ENCODE assay signal across 8 mouse cellular contexts in genomic region chr3:89090694-89091655, GRCm38 (mm10). TPM values are rescaled to one million over a fixed set of nuclear protein-coding genes. Genes with fewer than 3 reads are reported as not detected.
DNase-seq lines count a peak whose midpoint lies in the region; ATAC-seq lines count a peak whose summit lies in the region.

No protein-coding gene starts in this region.

- H3K27me3 ChIP-seq in heart, embryonic 11.5 days (ENCODE audit: control insufficient read depth, insufficient read depth, low read length): peaks cover 17% of the 10 kb centered on the region
- peaks cover 8% of the 10 kb centered on the region for H3K27me3 ChIP-seq in kidney, embryonic 16.5 days (ENCODE audit: insufficient read depth, low read length)
- H3K27me3 ChIP-seq in liver, embryonic 11.5 days (replicated peaks; ENCODE audit: control insufficient read depth, insufficient read depth, low read length): peaks cover 22% of the 10 kb centered on the region
- peaks cover 6% of the 10 kb centered on the region; the same call in 1 of the 2 replicates for H3K27me3 ChIP-seq in stomach, embryonic 15.5 days (replicated peaks)

- peaks cover 11% of the 10 kb centered on the region for H3K36me3 ChIP-seq in heart, embryonic 11.5 days (ENCODE audit: control insufficient read depth, insufficient read depth, low read length)
- H3K36me3 ChIP-seq in kidney, embryonic 16.5 days (ENCODE audit: insufficient read depth, low read length): peaks cover 15% of the 10 kb centered on the region
- H3K36me3 ChIP-seq in liver, embryonic 11.5 days (ENCODE audit: control insufficient read depth, insufficient read depth, low read length): peaks cover 7% of the 10 kb centered on the region
- peaks cover 10% of the 10 kb centered on the region; the same call in 1 of the 2 replicates for H3K36me3 ChIP-seq in stomach, embryonic 15.5 days

- no peak overlapping the region for H3K27ac ChIP-seq in heart, embryonic 11.5 days (ENCODE audit: low read depth, low read length)
- peak overlapping the region; percentile 54 for H3K27ac ChIP-seq in kidney, embryonic 16.5 days (ENCODE audit: low read length)
- peak overlapping the region; percentile 70 for H3K27ac ChIP-seq in liver, embryonic 11.5 days (ENCODE audit: low read depth, low read length)
- H3K27ac ChIP-seq in stomach, embryonic 15.5 days: peak overlapping the region; percentile 88

- 0 out of 2 replicates have a peak, but pooled peaks have one; percentile 29 for ATAC-seq in erythroblast, adult 5-6 weeks (replicated peaks; ENCODE audit: low FRiP score, poor library complexity, severe bottlenecking)
- peak; percentile 63 for ATAC-seq in heart, embryonic 11.5 days (replicated peaks; ENCODE audit: insufficient number of reproducible peaks, low FRiP score, low TSS enrichment)
- ATAC-seq in kidney, embryonic 16.5 days (ENCODE audit: low FRiP score, low TSS enrichment): peak; percentile 74
- ATAC-seq in liver, embryonic 11.5 days (replicated peaks; ENCODE audit: low FRiP score): peak; percentile 52
- ATAC-seq in stomach, embryonic 15.5 days (ENCODE audit: insufficient read depth, low FRiP score, low read depth): peak; percentile 67

- H3K9me3 ChIP-seq in heart, embryonic 11.5 days (replicated peaks; ENCODE audit: control insufficient read depth, low read length): no peaks in the 10 kb centered on the region
- H3K9me3 ChIP-seq in kidney, embryonic 16.5 days (ENCODE audit: low read length): no peaks in the 10 kb centered on the region
- H3K9me3 ChIP-seq in liver, embryonic 11.5 days (ENCODE audit: control insufficient read depth, low read length): no peaks in the 10 kb centered on the region
- H3K9me3 ChIP-seq in stomach, embryonic 15.5 days: no peaks in the 10 kb centered on the region

- peaks cover 27% of the 10 kb centered on the region for H3K4me1 ChIP-seq in heart, embryonic 11.5 days (ENCODE audit: control insufficient read depth, insufficient read depth, low read length)
- peaks cover 44% of the 10 kb centered on the region for H3K4me1 ChIP-seq in kidney, embryonic 16.5 days (ENCODE audit: insufficient read depth, low read length)
- H3K4me1 ChIP-seq in liver, embryonic 11.5 days (replicated peaks; ENCODE audit: control insufficient read depth, insufficient read depth, low read length): peaks cover 35% of the 10 kb centered on the region
- H3K4me1 ChIP-seq in stomach, embryonic 15.5 days: peaks cover 29% of the 10 kb centered on the region

- peak overlapping the region; percentile 60 for H3K4me3 ChIP-seq in heart, embryonic 11.5 days (ENCODE audit: low read depth, low read length)
- H3K4me3 ChIP-seq in kidney, embryonic 16.5 days (ENCODE audit: low read length): peak overlapping the region; percentile 67
- peak overlapping the region; percentile 73 for H3K4me3 ChIP-seq in liver, embryonic 11.5 days (ENCODE audit: low read depth, low read length)
- peak overlapping the region; percentile 63 for H3K4me3 ChIP-seq in stomach, embryonic 15.5 days (replicated peaks)

- under 1% methylated on average over 67 of the region's 74 CpGs for WGBS in heart, embryonic 11.5 days (ENCODE audit: insufficient replicate concordance)
- under 1% methylated on average over 68 of the region's 74 CpGs for WGBS in kidney, embryonic 16.5 days
- WGBS in liver, embryonic 11.5 days: under 1% methylated on average over 68 of the region's 74 CpGs
- WGBS in stomach, embryonic 15.5 days: under 1% methylated on average over 72 of the region's 74 CpGs

- H3K4me2 ChIP-seq in heart, embryonic 11.5 days: peak overlapping the region; percentile 94
- peak overlapping the region; percentile 87 for H3K4me2 ChIP-seq in kidney, embryonic 16.5 days (replicated peaks; ENCODE audit: low read depth, low read length)
- peak overlapping the region; percentile 100 for H3K4me2 ChIP-seq in liver, embryonic 11.5 days
- peak overlapping the region; percentile 100 for H3K4me2 ChIP-seq in stomach, embryonic 15.5 days

- peak; percentile 81 for DNase-seq in CD4-positive, CD25-positive, alpha-beta regulatory T cell, adult 2 months (ENCODE audit: low read depth, low spot score)
- DNase-seq in brain, adult 2 months (ENCODE audit: low read depth, low spot score): peak; percentile 90
- peak; percentile 88 for DNase-seq in liver, embryonic 11.5 days (ENCODE audit: low spot score)
- DNase-seq in natural killer cell, adult 2 months (ENCODE audit: low spot score in 2 of 2): peak; percentile 43 to 70

- peak overlapping the region; percentile 67 for H3K9ac ChIP-seq in heart, embryonic 11.5 days (ENCODE audit: low read depth, low read length)
- H3K9ac ChIP-seq in kidney, embryonic 16.5 days (replicated peaks; ENCODE audit: low read length): peak overlapping the region; percentile 67
- peak overlapping the region; percentile 65 for H3K9ac ChIP-seq in liver, embryonic 11.5 days (ENCODE audit: low read depth, low read length)
- H3K9ac ChIP-seq in stomach, embryonic 15.5 days: peak overlapping the region; percentile 55

RNA-seq across cellular contexts. Expression of gene Rusc1, which starts 2.1 kb away (rescaled TPM):
- 0.38 and 2.5 TPM in 2 replicates for total RNA-seq in erythroblast, adult 5-6 weeks (2015; ENCODE audit: low replicate concordance)
- total RNA-seq in erythroblast, adult 5-6 weeks (2017; ENCODE audit: low replicate concordance): 1.6 and 5.6 TPM in 2 replicates
- 7.9 TPM in 2 replicates for polyA plus RNA-seq in heart, embryonic 11.5 days (2014; fragmentation: Nextera tagmentation; extraction: Ambion mirVana)
- 21.3 and 22.5 TPM in 2 replicates for polyA plus RNA-seq in kidney, embryonic 16.5 days (2015; fragmentation: Nextera tagmentation; extraction: Ambion mirVana)
- 11.3 and 11.7 TPM in 2 replicates for polyA plus RNA-seq in liver, embryonic 11.5 days (2014; fragmentation: Nextera tagmentation; extraction: Ambion mirVana)
- 20.3 and 21.0 TPM in 2 replicates for polyA plus RNA-seq in stomach, embryonic 15.5 days (2015; fragmentation: Nextera tagmentation; extraction: Ambion mirVana)

RNA-seq across cellular contexts. Expression of gene Gm43738, which starts 9.9 kb away (rescaled TPM):
- total RNA-seq in erythroblast, adult 5-6 weeks (2015; ENCODE audit: low replicate concordance): not detected in 2 replicates
- not detected in 2 replicates for total RNA-seq in erythroblast, adult 5-6 weeks (2017; ENCODE audit: low replicate concordance)
- polyA plus RNA-seq in heart, embryonic 11.5 days (2014; fragmentation: Nextera tagmentation; extraction: Ambion mirVana): not detected in 2 replicates
- not detected in 2 replicates for polyA plus RNA-seq in kidney, embryonic 16.5 days (2015; fragmentation: Nextera tagmentation; extraction: Ambion mirVana)
- polyA plus RNA-seq in liver, embryonic 11.5 days (2014; fragmentation: Nextera tagmentation; extraction: Ambion mirVana): 0.14 TPM in 1 of 2 replicates, not detected in the other
- not detected in 2 replicates for polyA plus RNA-seq in stomach, embryonic 15.5 days (2015; fragmentation: Nextera tagmentation; extraction: Ambion mirVana)

RNA-seq across cellular contexts. Expression of gene Fdps, which starts 10.8 kb away (rescaled TPM):
- 17.1 and 33.6 TPM in 2 replicates for total RNA-seq in erythroblast, adult 5-6 weeks (2015; ENCODE audit: low replicate concordance)
- 30.1 and 47.8 TPM in 2 replicates for total RNA-seq in erythroblast, adult 5-6 weeks (2017; ENCODE audit: low replicate concordance)
- polyA plus RNA-seq in heart, embryonic 11.5 days (2014; fragmentation: Nextera tagmentation; extraction: Ambion mirVana): 165 and 178 TPM in 2 replicates
- 175 and 179 TPM in 2 replicates for polyA plus RNA-seq in kidney, embryonic 16.5 days (2015; fragmentation: Nextera tagmentation; extraction: Ambion mirVana)
- polyA plus RNA-seq in liver, embryonic 11.5 days (2014; fragmentation: Nextera tagmentation; extraction: Ambion mirVana): 284 and 300 TPM in 2 replicates
- 324 and 331 TPM in 2 replicates for polyA plus RNA-seq in stomach, embryonic 15.5 days (2015; fragmentation: Nextera tagmentation; extraction: Ambion mirVana)

RNA-seq across cellular contexts. Expression of gene Pklr, which starts 45.0 kb away (rescaled TPM):
- 22.5 and 23.4 TPM in 2 replicates for total RNA-seq in erythroblast, adult 5-6 weeks (2015; ENCODE audit: low replicate concordance)
- total RNA-seq in erythroblast, adult 5-6 weeks (2017; ENCODE audit: low replicate concordance): 5.6 and 5.7 TPM in 2 replicates
- 5.9 and 8.7 TPM in 2 replicates for polyA plus RNA-seq in heart, embryonic 11.5 days (2014; fragmentation: Nextera tagmentation; extraction: Ambion mirVana)
- polyA plus RNA-seq in kidney, embryonic 16.5 days (2015; fragmentation: Nextera tagmentation; extraction: Ambion mirVana): 4.7 and 5.0 TPM in 2 replicates
- 117 and 144 TPM in 2 replicates for polyA plus RNA-seq in liver, embryonic 11.5 days (2014; fragmentation: Nextera tagmentation; extraction: Ambion mirVana)
- polyA plus RNA-seq in stomach, embryonic 15.5 days (2015; fragmentation: Nextera tagmentation; extraction: Ambion mirVana): 16.4 and 19.9 TPM in 2 replicates
